Mouse (Mus musculus) cerebellum, adult 2 months (tissue): ENCODE measurements around the gene Pknox1.

Source experiments
- CTCF ChIP-seq: fragments of 200-500 bp; IDR thresholded peaks from 2 replicates; pipeline ENCODE4 v1.5.1; 2011; ENCODE audit warnings: low read depth, mild to moderate bottlenecking, control low read depth, low read length, moderate library complexity, borderline replicate concordance; ENCODE audit not compliant: insufficient read depth
- POLR2A ChIP-seq: fragments of 200-500 bp; IDR thresholded peaks from 2 replicates; pipeline ENCODE4 v1.6.1; 2011; ENCODE audit warnings: low read length, control low read depth, borderline replicate concordance; ENCODE audit not compliant: insufficient read depth

DNA sequence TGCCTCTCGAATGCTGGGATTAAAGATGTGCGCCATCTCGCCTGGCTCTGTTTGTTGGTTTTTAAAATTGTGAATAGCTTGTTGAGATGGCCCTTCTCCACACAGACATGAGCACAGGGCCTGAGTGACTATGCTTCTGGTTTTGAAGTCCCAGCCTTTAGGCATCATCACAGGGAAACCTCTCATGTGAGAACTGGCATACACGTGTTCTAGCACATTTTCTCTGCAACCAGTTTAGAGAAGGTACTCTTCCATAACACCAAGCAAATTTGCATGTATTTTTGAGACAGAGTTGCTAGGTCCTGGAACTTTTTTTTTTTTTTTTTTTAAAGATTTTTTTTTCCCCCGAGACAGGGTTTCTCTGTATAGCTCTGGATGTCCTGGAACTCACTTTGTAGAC lies 92.1 kb downstream of the Pknox1 start:
- no peak for TF ChIP-seq CTCF
- no peak for TF ChIP-seq POLR2A
